Mouse (Mus musculus) large intestine, adult 2 months (tissue): ENCODE results near the gene Phf10. TPM values are rescaled to one million over a fixed set of nuclear protein-coding genes. Genes with fewer than 3 reads are reported as not detected.
"Not testable (repeated sequence)": the region's sequence is repeated elsewhere in the genome, so short reads cannot be mapped to it uniquely, and the experiment has no call there.

Source experiments
- DNase-seq: peaks from one replicate; pipeline ENCODE4 v3.0.0-alpha.2; 2012; ENCODE audit warnings: low read depth, low spot score
- WGBS: fragments of 180-500 bp; shearing (Covaris S2); methylation state at CpG from one replicate; pipeline ENCODE4 v1.1.7; 2018; 5-methylcytosine and 5-hydroxymethylcytosine counted together
- polyA plus RNA-seq: library from polyadenylated mRNA; depleted of rRNA; stranded (reverse); fragments of >200 nt; gene quantifications from 2 replicates; pipeline ENCODE4 v1.2.3, GENCODE M21; 2012; rRNA removed

Gene Phf10
- polyA plus RNA-seq, 1 experiment, result 20.2 TPM

DNA sequence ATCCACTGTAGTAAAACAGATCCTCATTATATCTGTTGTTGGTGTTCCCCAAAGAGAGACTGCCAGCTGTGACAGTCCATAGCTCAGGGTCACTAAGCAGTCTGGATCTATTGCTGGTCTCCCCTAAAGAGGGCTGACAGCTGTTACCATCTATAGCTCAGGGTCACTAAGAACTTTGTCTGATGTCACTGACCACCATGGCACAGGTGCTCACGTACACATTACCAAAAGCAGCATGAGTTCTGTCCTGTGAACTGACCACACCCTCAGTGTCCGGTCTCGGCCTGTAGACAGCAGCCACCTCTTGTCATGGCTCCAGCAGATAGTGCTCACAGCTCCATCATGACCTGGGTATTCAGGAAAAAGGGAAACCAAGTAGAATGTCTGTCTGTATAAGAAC lies 57.9 kb downstream of the Phf10 start:
- 73% methylated on average over 3 of the region's 3 CpGs for WGBS
- no peak for DNase-seq

DNA sequence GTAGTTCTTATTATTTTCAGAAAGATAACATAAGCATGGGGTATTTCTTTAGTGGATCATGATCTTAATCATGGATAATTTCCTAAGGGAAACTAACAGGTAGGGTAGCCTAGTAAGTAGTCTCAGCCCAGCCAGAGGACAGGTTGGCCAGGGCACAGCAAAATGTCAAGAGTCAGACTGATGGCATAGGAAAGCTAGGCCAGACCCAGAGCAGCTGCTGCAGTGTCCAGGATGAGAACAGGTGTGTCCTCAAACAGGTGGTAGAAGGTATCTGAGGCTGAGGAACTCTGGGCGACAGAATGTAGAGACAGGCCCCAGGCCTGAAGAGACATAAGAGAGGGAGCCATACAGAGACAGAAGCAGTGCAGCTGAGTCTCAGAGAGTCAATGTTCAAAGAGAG lies 62.1 kb downstream of the Phf10 start:
- 68% methylated on average over 1 of the region's 1 CpGs for WGBS
- DNase-seq, result no peak

DNA sequence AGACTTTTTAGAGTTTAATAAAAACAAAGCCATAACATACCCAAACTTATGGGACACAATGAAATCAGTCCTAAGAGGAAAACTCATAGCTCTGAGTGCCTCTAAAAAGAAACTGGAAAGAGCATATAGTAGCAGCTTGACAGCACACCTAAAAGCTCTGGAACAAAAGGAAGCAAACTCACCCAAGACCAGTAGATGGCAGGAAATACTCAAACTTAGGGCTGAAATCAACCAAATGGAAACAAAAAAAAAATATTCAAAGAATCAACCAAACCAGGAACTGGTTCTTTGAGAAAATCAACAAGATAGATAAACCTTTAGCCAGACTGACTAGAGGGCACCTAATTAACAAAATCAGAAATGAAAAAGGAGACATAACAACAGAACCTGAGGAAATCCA lies 66.0 kb downstream of the Phf10 start:
- not testable (repeated sequence) for DNase-seq

Other genes starting within 250 kb of the Phf10 start
- gene Wdr27, start 18.1 kb downstream of the Phf10 start, polyA plus RNA-seq, result 1.5 and 2.2 TPM in 2 replicates
- gene 1600012H06Rik, start 18.1 kb downstream of the Phf10 start, polyA plus RNA-seq, result 13.0 and 18.3 TPM in 2 replicates
- 5.7 and 7.9 TPM in 2 replicates for gene 9030025P20Rik, start 17.2 kb upstream of the Phf10 start, polyA plus RNA-seq
- gene Gm3417, start 17.5 kb upstream of the Phf10 start, polyA plus RNA-seq, result 0.40 TPM in 1 of 2 replicates, not detected in the other
- 0.88 and 1.6 TPM in 2 replicates for gene Gm3435, start 48.9 kb upstream of the Phf10 start, polyA plus RNA-seq
- 28.3 and 33.2 TPM in 2 replicates for gene Ermard, start 79.9 kb upstream of the Phf10 start, polyA plus RNA-seq
- not detected in 2 replicates for gene Tcte3, start 80.2 kb upstream of the Phf10 start, polyA plus RNA-seq
- gene Gm3448, start 80.3 kb upstream of the Phf10 start, polyA plus RNA-seq, result 0.27 and 0.49 TPM in 2 replicates